Mouse (Mus musculus): ENCODE results near the gene Gm42715. TPM values are rescaled to one million over a fixed set of nuclear protein-coding genes. Genes with fewer than 3 reads are reported as not detected.
A peak's percentile ranks its signal among the peaks of the same experiment; 100 is the strongest.

Gm42715 gene
- 8.2 and 9.0 TPM in 2 replicates for polyA plus RNA-seq (2015; fragmentation: Nextera tagmentation; extraction: Ambion mirVana)

GRCm38 (mm10) chr7:127519284-127519683, at the start of gene Gm42715:
TSS of gene Gm42715 (plus strand) at chr7:127519584.
- peaks cover 83% of the 10 kb centered on the region for H3K36me3 ChIP-seq
- H3K9me3 ChIP-seq (replicated peaks) = no peaks in the 10 kb centered on the region
- H3K9ac ChIP-seq = no peak within 1 kb of the TSS
- H3K4me3 ChIP-seq = no peak within 1 kb of the TSS
- no peak for ATAC-seq (replicated peaks; ENCODE audit: insufficient number of reproducible peaks, insufficient read depth, low FRiP score, low read depth)
- H3K27ac ChIP-seq = no peak within 1 kb of the TSS
- H3K27me3 ChIP-seq = no peaks in the 10 kb centered on the region
- no peak within 1 kb of the TSS for H3K4me2 ChIP-seq
- 86% methylated on average over 3 of the region's 3 CpGs for WGBS
- 0 out of 2 replicates have a peak, but pooled peaks cover 2% of the 10 kb centered on the region for H3K4me1 ChIP-seq (replicated peaks)

- Histone ChIP-seq H3K4me3 (peak overlapping the region; percentile 72), H3K36me3 (peaks cover 36% of the 10 kb centered on the region)
- ATAC-seq (replicated peaks; ENCODE audit: insufficient number of reproducible peaks, insufficient read depth, low FRiP score, low read depth) = no peak
These were observed 49.2 kb upstream of the Gm42715 start for GRCm38 (mm10) chr7:127470011-127470715.

GRCm38 (mm10) chr7:127470743-127471645, 48.4 kb upstream of the Gm42715 start:
- no peaks in the 10 kb centered on the region for H3K27me3 ChIP-seq
- H3K9ac ChIP-seq = peak overlapping the region; percentile 85
- WGBS = under 1% methylated on average over 46 of the region's 46 CpGs
- peaks cover 44% of the 10 kb centered on the region for H3K36me3 ChIP-seq
- H3K4me2 ChIP-seq = peak overlapping the region; percentile 75
- ATAC-seq (replicated peaks; ENCODE audit: insufficient number of reproducible peaks, insufficient read depth, low FRiP score, low read depth) = peak; percentile 90
- peak overlapping the region; percentile 72 for H3K4me3 ChIP-seq
- peak overlapping the region; percentile 96 for H3K27ac ChIP-seq
- no peaks in the 10 kb centered on the region for H3K9me3 ChIP-seq (replicated peaks)
- peaks cover 9% of the 10 kb centered on the region for H3K4me1 ChIP-seq (replicated peaks)

More at GRCm38 (mm10) chr7:127470011-127470715, 49.2 kb upstream of the Gm42715 start:
- H3K27ac ChIP-seq = peak overlapping the region; percentile 96
- H3K9me3 ChIP-seq (replicated peaks) = no peaks in the 10 kb centered on the region
- H3K27me3 ChIP-seq = no peaks in the 10 kb centered on the region
- peak overlapping the region; percentile 75 for H3K4me2 ChIP-seq
- H3K4me1 ChIP-seq (replicated peaks) = peaks cover 9% of the 10 kb centered on the region
- peak overlapping the region; percentile 85 for H3K9ac ChIP-seq
- WGBS = 8% methylated on average over 10 of the region's 10 CpGs

GRCm38 (mm10) chr7:127471646-127472010, 47.8 kb upstream of the Gm42715 start:
- Histone ChIP-seq H3K27me3 (no peaks in the 10 kb centered on the region), H3K36me3 (peaks cover 45% of the 10 kb centered on the region), H3K9me3 (replicated peaks) (no peaks in the 10 kb centered on the region), H3K4me1 (replicated peaks) (peaks cover 11% of the 10 kb centered on the region), H3K4me2 (peak overlapping the region; percentile 75), H3K4me3 (peak overlapping the region; percentile 72), H3K27ac (peak overlapping the region; percentile 96), H3K9ac (peak overlapping the region; percentile 85)
- ATAC-seq (replicated peaks; ENCODE audit: insufficient number of reproducible peaks, insufficient read depth, low FRiP score, low read depth) = peak; percentile 21; the same call in 1 of the 2 replicates
- under 1% methylated on average over 25 of the region's 25 CpGs for WGBS

GRCm38 (mm10) chr7:127472060-127472459, 47.3 kb upstream of the Gm42715 start:
- Histone ChIP-seq H3K4me1 (replicated peaks) (peaks cover 15% of the 10 kb centered on the region), H3K4me3 (peak overlapping the region; percentile 72), H3K27ac (peak overlapping the region; percentile 96), H3K36me3 (peaks cover 41% of the 10 kb centered on the region), H3K27me3 (no peaks in the 10 kb centered on the region), H3K9me3 (replicated peaks) (no peaks in the 10 kb centered on the region), H3K4me2 (peak overlapping the region; percentile 75), H3K9ac (peak overlapping the region; percentile 85)
- ATAC-seq (replicated peaks; ENCODE audit: insufficient number of reproducible peaks, insufficient read depth, low FRiP score, low read depth) = no peak
- 3% methylated on average over 7 of the region's 7 CpGs for WGBS

- H3K36me3 ChIP-seq = peaks cover 33% of the 10 kb centered on the region
- no peaks in the 10 kb centered on the region for H3K27me3 ChIP-seq
- WGBS = 85% methylated on average over 5 of the region's 5 CpGs
- H3K27ac ChIP-seq = no peak overlapping the region
- H3K4me1 ChIP-seq (replicated peaks) = peaks cover 18% of the 10 kb centered on the region
- no peak for ATAC-seq (replicated peaks; ENCODE audit: insufficient number of reproducible peaks, insufficient read depth, low FRiP score, low read depth)
- H3K4me2 ChIP-seq = no peak overlapping the region
- H3K9ac ChIP-seq = no peak overlapping the region
- H3K9me3 ChIP-seq (replicated peaks) = no peaks in the 10 kb centered on the region
- no peak overlapping the region for H3K4me3 ChIP-seq
These were observed 45.7 kb upstream of the Gm42715 start for GRCm38 (mm10) chr7:127473705-127474104.

- Histone ChIP-seq H3K27ac (no peak overlapping the region), H3K4me3 (no peak overlapping the region), H3K4me1 (replicated peaks) (peaks cover 19% of the 10 kb centered on the region), H3K4me2 (no peak overlapping the region), H3K9ac (no peak overlapping the region), H3K36me3 (peaks cover 33% of the 10 kb centered on the region), H3K9me3 (replicated peaks) (no peaks in the 10 kb centered on the region), H3K27me3 (no peaks in the 10 kb centered on the region)
- WGBS = 76% methylated on average over 6 of the region's 6 CpGs
- ATAC-seq (replicated peaks; ENCODE audit: insufficient number of reproducible peaks, insufficient read depth, low FRiP score, low read depth) = no peak
These were observed 44.9 kb upstream of the Gm42715 start for GRCm38 (mm10) chr7:127474378-127475070.

GRCm38 (mm10) chr7:127475186-127475740, 44.1 kb upstream of the Gm42715 start:
- peaks cover 37% of the 10 kb centered on the region for H3K36me3 ChIP-seq
- no peaks in the 10 kb centered on the region for H3K9me3 ChIP-seq (replicated peaks)
- H3K4me3 ChIP-seq = no peak overlapping the region
- 89% methylated on average over 11 of the region's 11 CpGs for WGBS
- no peak for ATAC-seq (replicated peaks; ENCODE audit: insufficient number of reproducible peaks, insufficient read depth, low FRiP score, low read depth)
- peaks cover 26% of the 10 kb centered on the region for H3K4me1 ChIP-seq (replicated peaks)
- no peak overlapping the region for H3K27ac ChIP-seq
- no peaks in the 10 kb centered on the region for H3K27me3 ChIP-seq
- H3K9ac ChIP-seq = no peak overlapping the region
- no peak overlapping the region for H3K4me2 ChIP-seq

- Histone ChIP-seq H3K4me2 (no peak overlapping the region), H3K27me3 (no peaks in the 10 kb centered on the region), H3K9ac (no peak overlapping the region), H3K9me3 (replicated peaks) (no peaks in the 10 kb centered on the region), H3K27ac (no peak overlapping the region), H3K4me3 (no peak overlapping the region), H3K36me3 (peaks cover 37% of the 10 kb centered on the region), H3K4me1 (replicated peaks) (peaks cover 34% of the 10 kb centered on the region)
- 92% methylated on average over 11 of the region's 11 CpGs for WGBS
- no peak for ATAC-seq (replicated peaks; ENCODE audit: insufficient number of reproducible peaks, insufficient read depth, low FRiP score, low read depth)
These were observed 43.0 kb upstream of the Gm42715 start for GRCm38 (mm10) chr7:127476336-127476735.

GRCm38 (mm10) chr7:127476855-127477254, 42.5 kb upstream of the Gm42715 start:
- WGBS = 65% methylated on average over 4 of the region's 4 CpGs
- Histone ChIP-seq H3K27me3 (no peaks in the 10 kb centered on the region), H3K27ac (peak overlapping the region; percentile 98), H3K9me3 (replicated peaks) (no peaks in the 10 kb centered on the region), H3K4me3 (peak overlapping the region; percentile 91), H3K4me2 (peak overlapping the region; percentile 89), H3K9ac (peak overlapping the region; percentile 58), H3K4me1 (replicated peaks) (peaks cover 37% of the 10 kb centered on the region), H3K36me3 (peaks cover 37% of the 10 kb centered on the region)
- no peak for ATAC-seq (replicated peaks; ENCODE audit: insufficient number of reproducible peaks, insufficient read depth, low FRiP score, low read depth)
